Mouse (Mus musculus): ENCODE measurements around the gene Cds2. TPM values are rescaled to one million over a fixed set of nuclear protein-coding genes. Genes with fewer than 3 reads are reported as not detected.

Cds2 gene
- total RNA-seq, 1 experiment from 2014 or later, result 91.0 TPM

Other genes starting within 250 kb of the Cds2 start
- gene Rassf2, start 232.9 kb upstream of the Cds2 start, total RNA-seq (2021), result 4.8 and 5.6 TPM in 2 replicates
- 61.4 and 68.0 TPM in 2 replicates for gene Slc23a2, start 118.0 kb upstream of the Cds2 start, total RNA-seq (2021)
- gene Tmem230, start 15.3 kb upstream of the Cds2 start, total RNA-seq (2021), result 46.2 and 46.4 TPM in 2 replicates
- gene Pcna, start 9.8 kb upstream of the Cds2 start, total RNA-seq (2021), result 92.6 and 103 TPM in 2 replicates
- gene Prokr2, start 122.3 kb downstream of the Cds2 start, total RNA-seq (2021), result not detected in 2 replicates

Data from adrenal gland, postnatal 25 days (tissue).